Mouse (Mus musculus) spleen, postnatal 0 days (tissue): Measurements from ENCODE around the gene Gm20594. TPM values are rescaled to one million over a fixed set of nuclear protein-coding genes. Genes with fewer than 3 reads are reported as not detected.

Experiments used
- polyA plus RNA-seq: library from polyadenylated mRNA; unstranded; fragments of >200 nt; fragmentation: Nextera tagmentation; extraction: Ambion mirVana; gene quantifications from 2 replicates; pipeline ENCODE4 v1.2.1, GENCODE M21; 2015

Gm20594 gene
- not detected in 2 replicates for polyA plus RNA-seq

DNA sequence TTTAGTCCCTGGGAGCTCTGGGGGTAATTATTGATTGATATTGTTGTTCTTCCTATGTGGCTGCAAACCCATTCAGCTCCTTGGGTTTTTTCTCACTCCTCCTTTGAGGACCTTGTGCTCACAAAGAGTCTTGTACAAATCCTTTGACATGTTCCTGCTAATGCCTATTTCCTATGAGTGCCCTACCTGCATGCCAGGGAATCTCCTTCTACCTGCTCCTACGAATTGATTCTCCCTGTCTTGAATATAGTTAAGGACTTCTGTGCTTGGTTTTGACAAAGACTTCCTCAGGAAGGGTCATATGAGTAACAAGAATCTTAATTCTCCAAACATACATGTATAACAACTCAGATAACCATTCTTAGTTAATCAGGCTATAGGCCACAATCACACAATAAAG lies at the start of gene Gm20594:
Gene Gm20594 (plus strand): TSS at position 301 of the 400 bp plus-strand sequence.

Other genes starting within 250 kb of the Gm20594 start
- gene Lrrtm4, start 201.0 kb downstream of the Gm20594 start, polyA plus RNA-seq = 0.05 TPM in 1 of 2 replicates, not detected in the other